Mouse (Mus musculus) megakaryocyte, embryonic 14.5 days (primary cell): ENCODE measurements around the gene Tarsl2.

Experiments
- FLI1 ChIP-seq: IDR thresholded peaks from 2 replicates; pipeline ENCODE4 v1.6.1; 2012; ENCODE audit warnings: low read length, inconsistent platforms, mixed read lengths
- GATA1 ChIP-seq: IDR thresholded peaks from 3 replicates; pipeline ENCODE4 v1.6.1; 2012; ENCODE audit warnings: mixed read lengths, low read length, inconsistent platforms, borderline replicate concordance

DNA sequence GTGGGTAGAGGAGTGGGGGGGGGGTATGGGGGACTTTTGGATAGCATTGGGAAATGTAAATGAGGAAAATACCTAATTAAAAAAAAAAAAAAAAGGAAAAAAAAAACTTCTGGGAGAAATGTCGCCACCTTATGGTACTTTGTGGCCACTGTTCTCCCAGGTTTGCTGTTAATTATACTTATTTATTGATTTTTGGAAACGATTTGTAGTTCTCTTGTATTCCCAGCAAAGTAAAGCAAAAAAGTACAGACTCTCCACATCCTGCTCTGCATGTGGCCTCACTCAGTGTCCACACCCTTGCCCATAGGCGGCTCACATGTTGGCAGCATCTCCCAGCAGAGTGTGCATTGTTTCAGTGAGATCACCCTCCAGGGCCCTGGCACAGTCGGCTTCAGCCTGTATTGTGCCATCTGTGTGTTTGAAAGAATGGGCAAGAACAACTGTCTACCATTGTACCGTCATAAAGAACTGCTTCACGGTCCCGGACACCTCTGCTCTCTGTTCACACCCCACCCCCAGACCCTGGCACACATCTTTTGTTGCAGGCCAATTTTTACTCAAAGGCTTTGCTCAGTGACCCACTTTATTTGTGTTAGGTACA lies 6.4 kb upstream of the Tarsl2 start:
- TF ChIP-seq GATA1 (no peak), FLI1 (no peak)
